Mouse (Mus musculus) testis, adult 2 months (tissue): ENCODE results near the gene Gca.

Experiments
- CTCF ChIP-seq: fragments of 200-500 bp; IDR thresholded peaks from 2 replicates; pipeline ENCODE4 v1.5.1; 2012; ENCODE audit warnings: low read depth, mild to moderate bottlenecking, inconsistent platforms, low read length, moderate library complexity; ENCODE audit not compliant: control insufficient read depth, insufficient read depth, insufficient replicate concordance
- POLR2A ChIP-seq: fragments of 200-500 bp; IDR thresholded peaks from 2 replicates; pipeline ENCODE4 v1.6.1; 2012; ENCODE audit warnings: low read depth, mild to moderate bottlenecking, inconsistent platforms, low read length, moderate library complexity; ENCODE audit not compliant: control insufficient read depth

DNA sequence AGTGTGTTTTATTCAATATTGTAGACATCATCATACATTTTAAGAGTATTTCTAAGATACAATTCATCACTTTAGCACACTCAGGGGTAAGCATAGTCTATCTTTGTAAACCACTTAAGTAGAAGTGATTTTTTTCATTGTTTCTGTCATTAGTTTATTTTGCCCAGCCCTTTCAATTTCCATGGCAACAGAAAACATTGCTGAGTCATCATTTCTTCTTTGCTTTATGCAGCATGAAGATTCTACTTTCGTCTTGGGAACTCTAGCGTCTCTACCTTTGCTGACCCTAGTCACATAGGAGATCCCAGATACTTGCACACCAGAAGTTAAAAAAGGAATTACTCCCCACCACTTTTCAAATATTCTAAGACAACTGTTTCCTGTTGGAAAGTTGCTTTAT, 63.6 kb downstream of the Gca start:
- TF ChIP-seq POLR2A (no peak), CTCF (no peak)
